Mouse (Mus musculus) small intestine, adult 2 months (tissue): ENCODE measurements around the gene Tsc2.

Experiments used
- CTCF ChIP-seq: fragments of 200-500 bp; IDR thresholded peaks from 2 replicates; pipeline ENCODE4 v1.5.1; 2012; ENCODE audit warnings: low read depth, mild to moderate bottlenecking, control low read depth, inconsistent platforms, low read length, moderate library complexity, mixed read lengths; ENCODE audit not compliant: insufficient replicate concordance, insufficient read length; ENCODE audit errors: extremely low read depth
- POLR2A ChIP-seq: fragments of 200-500 bp; IDR thresholded peaks from 2 replicates; pipeline ENCODE4 v1.6.1; 2012; ENCODE audit warnings: low read depth, mild to moderate bottlenecking, control low read depth, inconsistent platforms, low read length, moderate library complexity

DNA sequence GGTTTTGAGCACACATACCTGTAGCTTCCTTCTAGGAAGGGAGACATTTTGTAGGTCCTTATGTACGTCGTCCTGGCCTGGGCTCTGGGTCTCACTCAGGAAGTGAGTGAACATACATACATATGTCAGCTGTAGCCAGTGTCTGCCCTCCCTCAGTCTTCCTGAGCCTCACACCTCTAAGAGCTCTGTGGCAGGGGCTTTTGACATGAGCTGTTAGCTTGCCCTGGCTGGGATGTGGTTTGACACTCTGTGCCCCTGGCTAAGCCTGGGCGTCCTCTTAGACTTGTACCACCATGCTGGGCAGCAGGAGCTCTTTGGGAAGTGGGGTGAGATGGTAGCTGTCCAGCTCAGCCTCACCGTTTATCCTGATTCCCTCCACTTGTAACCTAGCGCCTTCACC is 38.9 kb upstream of the Tsc2 start:
- TF ChIP-seq CTCF (no peak), POLR2A (no peak)
